Mouse (Mus musculus): Measurements from ENCODE around the gene Adrm1. TPM values are rescaled to one million over a fixed set of nuclear protein-coding genes. Genes with fewer than 3 reads are reported as not detected.
"Not testable (repeated sequence)": the region's sequence is repeated elsewhere in the genome, so short reads cannot be mapped to it uniquely, and the experiment has no call there.

Gene Adrm1
- polyA plus RNA-seq, 1 experiment from 2014 or later, result 207 TPM

GRCm38 (mm10) chr2:180166869-180167268 is 4.4 kb upstream of the Adrm1 start:
- Histone ChIP-seq H3K4me1 (peaks cover 7% of the 10 kb centered on the region; the same call in 1 of the 2 replicates), H3K9me3 (replicated peaks) (no peaks in the 10 kb centered on the region), H3K27ac (no peak overlapping the region), H3K27me3 (no peaks in the 10 kb centered on the region), H3K4me2 (no peak overlapping the region), H3K4me3 (replicated peaks) (no peak overlapping the region), H3K36me3 (peaks cover 20% of the 10 kb centered on the region), H3K9ac (no peak overlapping the region)
- 84% methylated on average over 2 of the region's 2 CpGs for WGBS
- ATAC-seq (replicated peaks; ENCODE audit: low FRiP score), result no peak

GRCm38 (mm10) chr2:180170151-180170805 is 1.0 kb upstream of the Adrm1 start:
- Histone ChIP-seq H3K4me1 (peaks cover 23% of the 10 kb centered on the region), H3K36me3 (peaks cover 22% of the 10 kb centered on the region), H3K4me2 (peak overlapping the region; percentile 93), H3K4me3 (replicated peaks) (peak overlapping the region; percentile 98; the same call in 1 of the 2 replicates), H3K27ac (no peak overlapping the region), H3K27me3 (no peaks in the 10 kb centered on the region), H3K9ac (no peak overlapping the region), H3K9me3 (replicated peaks) (no peaks in the 10 kb centered on the region)
- ATAC-seq (replicated peaks; ENCODE audit: low FRiP score), result no peak
- WGBS, result 89% methylated on average over 11 of the region's 11 CpGs

- H3K9me3 ChIP-seq (replicated peaks), result no peaks in the 10 kb centered on the region
- H3K9ac ChIP-seq, result peak overlapping the region; percentile 98
- no peaks in the 10 kb centered on the region for H3K27me3 ChIP-seq
- H3K27ac ChIP-seq, result peak overlapping the region; percentile 89
- peak overlapping the region; percentile 93 for H3K4me2 ChIP-seq
- peak; percentile 74 for ATAC-seq (replicated peaks; ENCODE audit: low FRiP score)
- peaks cover 23% of the 10 kb centered on the region for H3K4me1 ChIP-seq
- under 1% methylated on average over 79 of the region's 80 CpGs for WGBS
- peaks cover 35% of the 10 kb centered on the region for H3K36me3 ChIP-seq
- peak overlapping the region; percentile 98 for H3K4me3 ChIP-seq (replicated peaks)
These were observed 311 bp downstream of the Adrm1 start for GRCm38 (mm10) chr2:180171522-180172070.

GRCm38 (mm10) chr2:180172152-180172551 is 867 bp downstream of the Adrm1 start:
- Histone ChIP-seq H3K27me3 (no peaks in the 10 kb centered on the region), H3K4me1 (peaks cover 23% of the 10 kb centered on the region), H3K9me3 (replicated peaks) (no peaks in the 10 kb centered on the region), H3K27ac (peak overlapping the region; percentile 89; the same call in 1 of the 2 replicates), H3K9ac (peak overlapping the region; percentile 98), H3K36me3 (peaks cover 41% of the 10 kb centered on the region), H3K4me3 (replicated peaks) (peak overlapping the region; percentile 98), H3K4me2 (peak overlapping the region; percentile 93)
- no peak for ATAC-seq (replicated peaks; ENCODE audit: low FRiP score)
- WGBS, result 3% methylated on average over 9 of the region's 9 CpGs

GRCm38 (mm10) chr2:180173163-180173562 is 1.9 kb downstream of the Adrm1 start:
- peak overlapping the region; percentile 98 for H3K4me3 ChIP-seq (replicated peaks)
- H3K4me2 ChIP-seq, result peak overlapping the region; percentile 93
- H3K9ac ChIP-seq, result peak overlapping the region; percentile 98; the same call in 1 of the 2 replicates
- no peak for ATAC-seq (replicated peaks; ENCODE audit: low FRiP score)
- no peaks in the 10 kb centered on the region for H3K9me3 ChIP-seq (replicated peaks)
- peaks cover 51% of the 10 kb centered on the region for H3K36me3 ChIP-seq
- peaks cover 23% of the 10 kb centered on the region for H3K4me1 ChIP-seq
- H3K27me3 ChIP-seq, result no peaks in the 10 kb centered on the region
- WGBS, result 77% methylated on average over 4 of the region's 4 CpGs
- no peak overlapping the region for H3K27ac ChIP-seq

GRCm38 (mm10) chr2:180173711-180174110 is 2.4 kb downstream of the Adrm1 start:
- 0 out of 2 replicates have a peak overlapping the region, but pooled peaks have one; percentile 98 for H3K9ac ChIP-seq
- not testable (repeated sequence) for ATAC-seq (replicated peaks; ENCODE audit: low FRiP score)
- 78% methylated on average over 8 of the region's 8 CpGs for WGBS

GRCm38 (mm10) chr2:180174121-180174520 is 2.8 kb downstream of the Adrm1 start:
- no peak for ATAC-seq (replicated peaks; ENCODE audit: low FRiP score)
- H3K4me2 ChIP-seq, result no peak overlapping the region
- no peaks in the 10 kb centered on the region for H3K27me3 ChIP-seq
- H3K36me3 ChIP-seq, result peaks cover 60% of the 10 kb centered on the region
- H3K9ac ChIP-seq, result no peak overlapping the region
- WGBS, result 95% methylated on average over 5 of the region's 5 CpGs
- H3K4me3 ChIP-seq (replicated peaks), result no peak overlapping the region
- H3K27ac ChIP-seq, result no peak overlapping the region
- H3K4me1 ChIP-seq, result peaks cover 23% of the 10 kb centered on the region
- H3K9me3 ChIP-seq (replicated peaks), result no peaks in the 10 kb centered on the region

More at GRCm38 (mm10) chr2:180173711-180174110, 2.4 kb downstream of the Adrm1 start:
- not testable (repeated sequence) for H3K27me3 ChIP-seq; H3K27ac ChIP-seq; H3K4me3 ChIP-seq (replicated peaks); H3K9me3 ChIP-seq (replicated peaks)
- Histone ChIP-seq H3K4me1 (peaks cover 23% of the 10 kb centered on the region), H3K4me2 (peak overlapping the region; percentile 93; the same call in 1 of the 2 replicates), H3K36me3 (peaks cover 56% of the 10 kb centered on the region)

- Histone ChIP-seq H3K4me1 (peaks cover 21% of the 10 kb centered on the region), H3K4me3 (replicated peaks) (no peak overlapping the region), H3K36me3 (peaks cover 75% of the 10 kb centered on the region), H3K9ac (no peak overlapping the region), H3K27me3 (no peaks in the 10 kb centered on the region), H3K27ac (no peak overlapping the region), H3K9me3 (replicated peaks) (no peaks in the 10 kb centered on the region), H3K4me2 (no peak overlapping the region)
- ATAC-seq (replicated peaks; ENCODE audit: low FRiP score), result no peak
- 94% methylated on average over 7 of the region's 7 CpGs for WGBS
These were observed 4.4 kb downstream of the Adrm1 start for GRCm38 (mm10) chr2:180175725-180176124.

- Histone ChIP-seq H3K4me1 (no peaks in the 10 kb centered on the region; the same call in 1 of the 2 replicates), H3K9ac (no peak overlapping the region), H3K9me3 (replicated peaks) (no peaks in the 10 kb centered on the region), H3K27ac (no peak overlapping the region), H3K4me3 (replicated peaks) (no peak overlapping the region), H3K36me3 (peaks cover 78% of the 10 kb centered on the region), H3K27me3 (no peaks in the 10 kb centered on the region), H3K4me2 (no peak overlapping the region)
- ATAC-seq (replicated peaks; ENCODE audit: low FRiP score), result no peak
- 84% methylated on average over 9 of the region's 9 CpGs for WGBS
These were observed 10.3 kb downstream of the Adrm1 start for GRCm38 (mm10) chr2:180181542-180181941.

GRCm38 (mm10) chr2:180184011-180184751 is 12.9 kb downstream of the Adrm1 start:
- H3K9ac ChIP-seq, result no peak overlapping the region
- peaks cover 72% of the 10 kb centered on the region for H3K36me3 ChIP-seq
- ATAC-seq (replicated peaks; ENCODE audit: low FRiP score), result no peak

GRCm38 (mm10) chr2:180184752-180185109 is 13.4 kb downstream of the Adrm1 start:
- ATAC-seq (replicated peaks; ENCODE audit: low FRiP score), result no peak
- H3K27me3 ChIP-seq, result no peaks in the 10 kb centered on the region
- no peak overlapping the region for H3K9ac ChIP-seq
- WGBS, result 82% methylated on average over 6 of the region's 6 CpGs
- H3K27ac ChIP-seq, result no peak overlapping the region
- H3K4me1 ChIP-seq, result no peaks in the 10 kb centered on the region; the same call in 1 of the 2 replicates
- no peaks in the 10 kb centered on the region for H3K9me3 ChIP-seq (replicated peaks)
- no peak overlapping the region for H3K4me3 ChIP-seq (replicated peaks)
- no peak overlapping the region for H3K4me2 ChIP-seq
- H3K36me3 ChIP-seq, result peaks cover 72% of the 10 kb centered on the region

More at GRCm38 (mm10) chr2:180184011-180184751, 12.9 kb downstream of the Adrm1 start:
- H3K9me3 ChIP-seq (replicated peaks), result no peaks in the 10 kb centered on the region
- no peak overlapping the region for H3K4me2 ChIP-seq
- no peak overlapping the region for H3K4me3 ChIP-seq (replicated peaks)
- H3K4me1 ChIP-seq, result no peaks in the 10 kb centered on the region; the same call in 1 of the 2 replicates
- no peak overlapping the region for H3K27ac ChIP-seq
- H3K27me3 ChIP-seq, result no peaks in the 10 kb centered on the region
- WGBS, result 85% methylated on average over 24 of the region's 24 CpGs

- H3K27ac ChIP-seq, result no peak overlapping the region
- H3K9ac ChIP-seq, result no peak overlapping the region
- 84% methylated on average over 14 of the region's 14 CpGs for WGBS
- H3K9me3 ChIP-seq (replicated peaks), result no peaks in the 10 kb centered on the region
- H3K36me3 ChIP-seq, result peaks cover 72% of the 10 kb centered on the region
- no peaks in the 10 kb centered on the region for H3K27me3 ChIP-seq
- ATAC-seq (replicated peaks; ENCODE audit: low FRiP score), result no peak
- H3K4me2 ChIP-seq, result no peak overlapping the region
- H3K4me1 ChIP-seq, result no peaks in the 10 kb centered on the region; the same call in 1 of the 2 replicates
- no peak overlapping the region for H3K4me3 ChIP-seq (replicated peaks)
These were observed 14.4 kb downstream of the Adrm1 start for GRCm38 (mm10) chr2:180185686-180186085.
